Mouse (Mus musculus): Measurements from ENCODE around the gene Sgip1.

Gene Sgip1

DNA sequence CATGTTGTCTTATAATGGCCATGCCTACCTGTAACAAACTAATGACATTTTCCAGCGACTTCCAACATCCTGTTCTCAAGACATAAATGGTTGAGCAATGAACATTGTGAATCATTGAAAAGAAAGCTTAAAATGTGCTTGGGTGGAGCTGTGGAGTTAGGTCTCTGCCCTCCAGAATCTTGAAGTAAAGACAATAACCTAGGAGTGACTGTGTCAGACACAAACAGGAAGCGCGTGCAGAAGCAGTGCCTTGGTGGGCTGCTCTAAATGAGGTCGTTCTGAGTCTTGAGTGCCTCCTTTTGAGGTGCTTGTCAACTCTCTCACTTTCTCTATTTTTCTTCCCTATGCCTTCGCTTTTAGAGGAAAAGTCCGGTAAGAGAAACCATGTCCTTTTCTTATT, 159.1 kb downstream of the Sgip1 start:
- no peak for DNase-seq

DNA sequence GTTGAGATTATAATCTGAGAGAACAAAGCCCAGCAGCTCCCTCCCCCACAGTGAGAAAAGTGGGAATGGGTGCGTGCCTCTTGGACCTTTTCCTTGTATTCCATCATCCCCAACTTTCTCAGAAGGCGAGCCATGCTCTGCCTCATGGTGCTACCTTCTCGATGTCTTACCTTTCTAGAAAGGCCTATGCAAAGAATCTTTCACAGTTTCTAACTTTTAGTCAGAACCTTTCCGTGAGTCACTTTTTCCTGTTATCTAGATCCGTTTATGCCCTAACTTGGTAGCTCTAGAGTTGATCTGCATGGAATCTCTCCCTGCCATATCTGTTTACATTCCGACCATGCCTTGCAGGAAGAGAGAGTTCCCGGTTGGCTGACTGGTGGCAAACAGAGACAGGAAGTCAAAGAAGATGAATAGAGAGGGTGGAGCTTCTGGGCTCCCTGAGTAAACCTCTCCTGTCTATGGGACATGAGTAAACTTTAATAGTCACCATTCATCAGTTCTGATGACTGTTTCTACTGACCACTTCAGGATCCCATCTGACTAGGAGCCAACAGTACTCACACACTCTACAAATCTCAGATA, 166.8 kb downstream of the Sgip1 start:
- no peak for DNase-seq

DNA sequence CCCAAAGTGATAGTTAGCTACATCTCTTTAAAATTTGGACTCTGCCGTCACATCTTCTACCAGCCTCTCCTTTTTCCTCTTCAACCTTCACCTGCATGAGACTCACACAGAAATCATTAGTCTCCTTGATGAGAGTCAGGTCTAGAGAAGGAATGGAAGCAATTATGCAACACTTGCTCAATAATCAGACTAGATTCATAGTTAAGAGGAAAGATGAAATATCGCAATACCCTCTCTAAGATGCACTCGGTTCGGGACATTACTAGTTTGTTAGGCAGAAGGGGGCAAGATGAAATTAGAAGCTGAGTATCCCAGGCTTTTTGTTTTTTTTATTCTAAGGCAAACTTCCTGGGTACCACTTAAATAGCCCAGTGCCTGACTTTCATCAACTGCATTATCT, 169.1 kb downstream of the Sgip1 start:
- DNase-seq: no peak

DNA sequence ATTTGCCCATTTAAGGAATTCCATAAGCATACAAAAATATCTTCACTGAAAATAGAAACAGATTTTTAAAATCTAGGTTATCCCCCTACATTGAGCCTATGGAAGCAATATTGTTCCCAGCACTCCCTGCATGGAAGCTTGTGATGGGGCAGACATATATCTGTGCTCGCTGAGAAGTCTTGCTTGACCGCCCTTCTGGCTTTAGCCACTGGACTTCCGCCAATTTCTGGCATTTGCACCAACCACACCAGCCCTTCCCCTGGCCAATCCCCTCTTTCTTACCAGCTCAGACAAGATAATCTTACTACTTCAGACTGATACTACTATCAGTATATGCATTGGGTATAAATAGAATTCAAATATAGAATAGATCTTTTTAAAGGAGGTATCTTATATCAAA, 172.1 kb downstream of the Sgip1 start:
- no peak for DNase-seq

DNA sequence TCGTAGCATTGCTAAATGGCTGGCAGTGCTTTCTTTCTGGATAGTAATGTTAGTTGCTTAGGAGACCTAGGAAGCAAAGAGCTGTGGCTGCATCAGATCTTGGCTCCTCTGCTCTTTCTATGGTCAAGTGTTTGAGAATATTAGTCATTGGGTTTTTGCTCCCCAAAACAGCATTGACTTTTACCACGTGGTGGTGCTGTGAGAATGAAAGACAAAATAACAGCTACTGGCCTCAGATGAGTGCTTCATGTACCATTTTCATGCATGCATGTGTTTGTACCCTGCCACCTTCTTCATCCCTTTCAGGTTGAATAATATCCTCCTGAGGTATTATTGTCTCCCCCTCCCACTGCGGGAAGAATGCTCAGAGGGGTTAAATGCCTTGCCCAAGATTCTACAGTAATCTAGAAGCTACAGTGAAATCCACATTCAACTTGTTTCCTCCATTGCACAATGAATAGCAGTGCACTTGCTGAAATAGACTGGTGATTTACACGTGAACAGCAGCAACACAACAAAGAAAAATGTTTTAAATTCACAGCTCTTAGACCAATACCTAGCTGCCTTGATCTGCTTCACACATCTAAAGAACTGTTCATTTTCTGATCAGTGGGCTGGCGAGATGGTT, 172.7 kb downstream of the Sgip1 start:
- no peak for DNase-seq

DNA sequence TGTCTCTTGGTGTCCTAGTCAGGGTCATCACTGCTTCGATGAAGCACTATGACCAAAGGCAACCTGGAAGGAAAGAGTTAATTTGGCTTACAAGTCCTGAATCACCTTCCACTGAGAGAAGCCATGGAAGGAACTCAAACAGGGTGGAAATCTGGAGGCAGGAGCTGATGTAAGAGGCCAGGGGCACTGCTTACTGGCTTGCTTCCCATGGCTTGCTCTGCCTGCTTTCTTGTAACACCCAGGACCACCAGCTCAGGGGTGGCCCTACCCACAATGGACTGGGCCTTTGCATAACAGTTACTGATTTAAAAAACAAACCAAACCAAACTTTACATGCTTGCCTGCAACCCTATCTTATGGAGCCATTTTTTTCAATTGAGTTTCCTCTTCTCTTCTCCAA, 177.1 kb downstream of the Sgip1 start:
- no peak for DNase-seq

DNA sequence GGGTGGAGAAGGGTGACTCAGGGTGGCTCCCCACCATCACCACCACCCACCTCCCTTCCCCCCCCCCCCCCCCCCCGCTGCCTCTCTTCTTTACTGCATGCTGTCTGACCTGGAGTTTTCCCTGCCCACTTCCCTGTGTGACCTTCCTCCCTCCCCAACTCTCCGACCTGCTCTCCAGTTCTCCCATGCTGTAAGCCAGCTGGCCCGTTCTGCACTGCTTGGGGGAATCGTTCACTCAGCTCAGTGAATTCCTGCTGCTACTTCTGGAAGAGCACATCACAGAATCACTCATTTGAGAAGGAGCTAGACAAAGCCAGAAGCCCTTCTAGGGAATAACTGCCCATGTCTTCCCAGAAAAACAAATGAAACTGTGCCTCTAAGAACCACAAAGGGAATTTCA, 188.4 kb downstream of the Sgip1 start:
- DNase-seq: no peak

DNA sequence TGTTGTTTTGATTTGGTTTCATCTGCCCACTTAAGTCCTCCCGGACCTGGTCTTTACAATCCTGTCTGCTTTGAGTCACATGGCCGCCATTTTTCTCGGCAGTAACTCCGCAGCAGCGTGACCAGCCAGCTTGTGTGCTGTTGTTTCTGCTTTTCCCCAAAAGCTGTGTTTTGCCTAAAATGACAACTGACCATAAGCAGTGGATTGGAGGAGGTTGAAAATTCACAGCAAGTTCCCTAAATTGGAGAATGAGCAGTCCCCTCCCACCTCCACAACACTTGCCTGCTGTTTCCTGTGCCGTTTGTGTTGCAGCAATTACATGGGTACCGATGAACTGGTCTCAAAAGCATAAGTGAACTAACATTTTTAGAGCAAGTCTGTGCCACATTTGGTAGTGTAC, 189.6 kb downstream of the Sgip1 start:
- no peak for DNase-seq

DNA sequence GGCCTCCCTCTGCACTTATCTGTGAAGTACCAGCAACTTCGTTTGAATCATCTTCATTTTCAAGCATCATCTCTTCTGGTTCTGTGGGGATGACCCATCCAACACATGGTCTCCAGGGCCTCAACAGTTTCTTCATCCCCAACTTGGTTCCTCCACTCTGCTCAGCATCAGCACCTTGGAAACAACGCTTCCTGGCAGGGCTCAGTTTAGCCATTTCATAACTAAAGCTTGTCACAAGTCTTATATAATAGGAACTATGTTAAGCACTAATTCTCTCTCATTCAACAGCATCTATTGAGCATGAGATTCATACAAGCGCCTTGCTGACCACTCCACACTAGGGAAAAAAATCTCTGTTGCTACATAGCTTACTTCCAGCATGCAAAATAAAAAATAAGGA, 199.2 kb downstream of the Sgip1 start:
- DNase-seq: no peak

DNA sequence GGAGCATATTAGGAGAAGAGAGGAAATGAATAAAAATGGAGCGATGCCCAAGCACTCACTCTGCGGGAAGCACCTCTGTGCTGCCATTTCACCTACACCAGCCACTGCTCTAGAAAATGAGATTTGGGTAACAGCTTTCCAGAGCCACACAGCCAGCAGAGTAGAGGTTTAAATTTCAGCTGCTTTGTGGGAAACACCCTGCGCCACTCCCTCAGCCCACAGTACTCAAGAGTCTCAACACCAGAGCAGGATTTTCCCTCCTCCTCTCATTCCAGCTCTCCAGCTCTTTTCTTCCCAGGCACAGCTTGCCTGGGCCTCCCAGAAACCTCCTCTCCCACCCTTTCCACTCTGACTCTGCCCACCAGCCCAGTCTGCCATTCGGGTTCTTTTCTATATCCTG, 199.6 kb downstream of the Sgip1 start:
- DNase-seq: no peak

DNA sequence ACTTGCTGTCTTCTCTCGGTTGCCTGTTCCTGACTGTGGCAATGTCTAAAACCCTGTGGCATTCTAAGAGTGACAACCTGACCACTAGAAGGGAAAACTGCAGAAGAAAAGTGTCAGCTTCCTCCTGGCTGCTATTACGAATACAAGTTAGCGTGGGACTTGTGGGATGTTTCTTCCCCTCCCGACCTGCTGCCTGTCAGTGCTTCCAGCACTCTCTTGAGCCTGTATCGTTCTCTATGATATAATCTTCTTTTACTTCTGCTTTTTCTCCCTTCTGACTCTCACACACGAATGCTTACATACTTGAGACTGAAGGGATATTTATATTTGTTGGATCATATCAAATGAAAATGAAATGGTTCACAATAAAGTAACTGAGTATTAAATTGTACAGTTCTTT, 203.2 kb downstream of the Sgip1 start:
- no peak for DNase-seq

DNA sequence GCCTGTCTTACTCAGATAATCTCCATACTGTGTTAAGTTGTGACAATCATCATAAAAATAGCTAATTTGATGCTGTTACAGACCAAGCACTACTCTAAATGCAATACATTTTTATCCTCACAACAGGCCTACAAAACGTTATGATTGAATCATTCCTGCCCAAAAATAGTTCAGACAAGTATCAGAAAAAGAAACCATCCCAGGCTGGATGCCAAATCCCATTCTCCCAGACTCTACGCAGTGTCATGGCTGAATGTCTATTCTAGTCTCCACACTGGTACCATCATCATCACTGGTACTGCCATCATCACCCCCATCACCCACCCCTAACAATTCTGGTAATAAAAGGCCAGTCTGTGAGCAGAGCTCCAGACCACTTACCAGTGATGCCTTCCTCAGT, 211.4 kb downstream of the Sgip1 start:
- no peak for DNase-seq

DNA sequence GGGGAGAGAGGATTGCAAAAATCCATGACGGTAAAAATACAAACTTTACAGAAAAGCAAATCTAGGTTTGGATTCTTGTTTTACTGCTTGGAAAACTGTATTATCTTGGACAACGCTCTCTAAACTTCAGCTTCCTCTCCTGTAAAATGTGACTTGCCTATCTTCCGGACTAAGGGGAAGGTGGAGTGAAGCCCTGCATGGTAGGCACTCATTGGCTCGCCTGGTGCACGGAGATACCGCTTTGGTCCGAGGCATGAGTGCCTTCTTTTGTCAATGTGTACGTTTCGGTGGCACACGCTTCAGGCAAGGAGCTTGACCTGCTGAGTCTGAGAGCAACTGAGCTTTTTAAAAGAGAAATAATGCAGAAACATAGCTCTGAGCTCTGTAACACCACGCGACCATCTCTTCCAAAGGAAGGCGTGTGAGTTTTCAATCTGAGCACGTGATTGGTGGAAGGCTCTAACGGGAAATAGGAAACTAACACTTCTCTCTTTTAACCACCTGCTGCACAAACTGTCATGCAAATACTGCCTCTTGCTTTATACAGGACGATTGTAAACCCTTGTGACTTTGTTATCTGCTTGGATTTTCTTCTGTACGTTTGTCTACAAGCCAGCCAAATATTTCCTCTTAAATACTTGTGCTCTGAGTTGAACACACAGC, 214.3 kb downstream of the Sgip1 start:
- no peak for DNase-seq

DNA sequence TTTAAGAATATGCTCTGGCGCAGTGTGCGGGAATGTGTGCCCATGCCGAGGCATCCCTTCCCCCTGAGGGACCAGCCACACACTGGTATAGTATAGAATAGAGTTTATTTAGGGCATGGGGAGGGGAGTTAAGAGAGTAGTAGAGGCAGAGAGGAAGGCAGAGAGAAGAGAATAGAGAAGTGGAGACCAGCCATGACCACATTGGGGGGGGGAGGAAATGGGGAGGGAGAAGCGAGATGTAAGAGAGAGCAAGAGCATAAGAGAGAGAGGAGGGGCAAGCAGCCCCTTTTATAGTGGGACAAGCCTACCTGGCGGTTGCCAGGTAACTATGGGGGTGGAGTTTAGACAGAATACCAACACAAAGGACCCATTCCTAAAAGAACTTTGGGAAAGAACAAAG, 218.3 kb downstream of the Sgip1 start:
- DNase-seq: no peak

DNA sequence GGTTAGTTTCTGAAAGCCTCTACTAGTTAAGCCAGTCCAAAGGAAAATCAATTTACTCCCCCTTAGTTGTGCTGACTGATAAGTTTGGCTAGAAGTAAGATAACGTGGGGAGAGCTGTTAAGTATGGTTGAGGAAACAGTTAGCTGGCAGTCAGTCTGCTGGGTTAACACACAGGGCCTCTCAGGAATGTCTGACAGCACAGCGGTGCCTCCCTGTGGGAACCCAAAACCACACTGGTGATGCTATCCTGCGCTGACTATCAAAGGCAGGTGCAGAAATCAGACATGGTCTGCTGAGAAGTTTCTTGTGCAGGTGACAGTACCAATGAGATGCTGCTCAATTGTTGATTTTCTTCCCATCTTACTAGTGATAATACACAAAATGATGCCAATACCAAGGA, 223.1 kb downstream of the Sgip1 start:
- DNase-seq: no peak

DNA sequence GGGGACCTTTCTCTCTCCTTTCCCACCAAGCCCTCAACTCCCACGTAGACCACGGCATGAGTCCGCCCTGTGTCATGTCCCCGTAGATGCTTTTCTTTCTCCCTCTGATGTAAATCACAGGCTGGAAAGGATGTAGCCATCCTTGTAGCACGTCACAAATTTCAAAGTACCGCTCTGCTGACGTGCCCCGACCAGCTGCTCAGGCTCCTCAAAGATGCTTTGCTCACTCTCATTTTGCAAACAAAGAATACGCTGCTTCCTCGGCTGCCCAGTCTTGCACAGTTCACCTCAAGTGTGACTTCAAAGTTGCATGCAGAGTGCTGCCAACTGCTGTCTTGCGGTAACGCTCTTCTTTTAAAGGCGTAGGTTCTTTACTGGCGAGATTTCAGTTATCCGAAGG, 226.7 kb downstream of the Sgip1 start:
- no peak for DNase-seq

DNA sequence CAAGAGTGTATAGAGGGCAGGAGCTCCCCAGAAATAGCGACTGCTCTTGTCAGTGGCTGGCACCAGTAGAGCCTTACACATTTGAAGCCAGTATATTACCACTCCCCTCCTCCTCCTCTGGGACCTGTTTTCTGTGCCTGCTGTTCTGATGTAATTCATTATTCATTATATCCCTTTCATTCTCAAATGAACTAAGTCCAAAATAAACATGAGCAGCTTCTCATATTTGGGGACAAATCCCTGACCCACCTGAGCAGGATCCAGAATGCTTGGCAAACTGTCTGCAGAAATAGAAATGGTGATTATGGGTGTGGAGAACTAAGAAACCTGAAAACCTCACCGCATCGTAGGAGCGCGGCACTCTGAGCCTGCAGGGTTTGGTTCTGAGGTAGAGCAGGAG, 228.5 kb downstream of the Sgip1 start:
- DNase-seq: no peak

DNA sequence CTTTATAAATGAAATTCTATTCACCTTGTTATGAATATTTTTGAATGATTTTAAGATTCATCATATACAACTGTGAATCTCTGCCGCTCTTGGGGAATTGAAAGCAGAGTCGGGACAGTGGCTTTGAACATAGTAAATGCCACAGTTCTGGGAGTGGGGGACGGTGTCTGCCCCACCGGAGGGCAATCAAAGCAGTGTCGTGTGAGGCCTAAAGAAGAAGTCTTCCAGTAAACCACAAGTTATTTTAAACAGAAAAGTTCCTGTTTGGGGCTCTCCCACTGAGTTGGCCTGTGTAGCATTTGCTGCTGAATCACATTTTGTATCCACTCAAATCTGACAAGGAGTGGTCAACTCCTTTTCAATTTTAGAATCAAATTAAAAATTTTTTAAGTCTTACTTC, 230.1 kb downstream of the Sgip1 start:
- DNase-seq: no peak

DNA sequence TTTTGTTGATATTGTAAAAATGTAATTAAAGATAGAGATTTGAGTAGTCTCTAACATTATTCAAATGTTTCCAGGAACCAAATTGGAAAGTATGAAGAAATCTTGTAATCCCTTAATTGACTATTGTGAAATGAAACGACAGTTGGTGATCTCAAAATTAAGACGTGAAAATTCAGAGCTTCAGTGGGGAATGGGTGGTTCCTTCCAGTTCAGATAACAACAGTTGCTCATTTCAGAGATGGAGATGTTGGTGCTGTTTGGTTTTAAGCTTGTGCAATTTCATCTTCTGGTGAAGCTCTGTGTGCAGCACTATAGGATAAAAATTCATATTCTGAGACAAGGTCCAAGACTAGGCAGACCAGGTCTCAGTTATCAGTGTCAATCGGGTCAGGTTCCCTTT, 231.0 kb downstream of the Sgip1 start:
- no peak for DNase-seq

DNA sequence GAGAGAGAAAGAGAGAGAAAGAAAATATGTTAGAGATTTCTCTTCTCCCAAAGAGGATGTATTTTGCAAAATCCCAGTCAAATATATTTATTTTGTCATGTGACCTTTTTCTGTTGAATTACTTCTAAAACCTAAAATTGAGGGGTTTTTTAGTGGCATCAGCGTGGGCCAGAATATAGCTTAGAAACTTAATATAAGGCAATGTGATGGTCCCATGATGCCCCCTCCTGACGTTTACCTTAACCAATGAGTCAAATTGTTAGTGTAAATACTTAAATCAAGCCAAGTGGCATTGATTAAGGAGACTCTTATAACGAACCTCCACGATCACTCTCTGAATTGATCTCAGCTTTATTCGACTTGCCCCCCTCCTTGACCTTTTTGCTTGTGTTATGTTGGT, 233.1 kb downstream of the Sgip1 start:
- no peak for DNase-seq

DNA sequence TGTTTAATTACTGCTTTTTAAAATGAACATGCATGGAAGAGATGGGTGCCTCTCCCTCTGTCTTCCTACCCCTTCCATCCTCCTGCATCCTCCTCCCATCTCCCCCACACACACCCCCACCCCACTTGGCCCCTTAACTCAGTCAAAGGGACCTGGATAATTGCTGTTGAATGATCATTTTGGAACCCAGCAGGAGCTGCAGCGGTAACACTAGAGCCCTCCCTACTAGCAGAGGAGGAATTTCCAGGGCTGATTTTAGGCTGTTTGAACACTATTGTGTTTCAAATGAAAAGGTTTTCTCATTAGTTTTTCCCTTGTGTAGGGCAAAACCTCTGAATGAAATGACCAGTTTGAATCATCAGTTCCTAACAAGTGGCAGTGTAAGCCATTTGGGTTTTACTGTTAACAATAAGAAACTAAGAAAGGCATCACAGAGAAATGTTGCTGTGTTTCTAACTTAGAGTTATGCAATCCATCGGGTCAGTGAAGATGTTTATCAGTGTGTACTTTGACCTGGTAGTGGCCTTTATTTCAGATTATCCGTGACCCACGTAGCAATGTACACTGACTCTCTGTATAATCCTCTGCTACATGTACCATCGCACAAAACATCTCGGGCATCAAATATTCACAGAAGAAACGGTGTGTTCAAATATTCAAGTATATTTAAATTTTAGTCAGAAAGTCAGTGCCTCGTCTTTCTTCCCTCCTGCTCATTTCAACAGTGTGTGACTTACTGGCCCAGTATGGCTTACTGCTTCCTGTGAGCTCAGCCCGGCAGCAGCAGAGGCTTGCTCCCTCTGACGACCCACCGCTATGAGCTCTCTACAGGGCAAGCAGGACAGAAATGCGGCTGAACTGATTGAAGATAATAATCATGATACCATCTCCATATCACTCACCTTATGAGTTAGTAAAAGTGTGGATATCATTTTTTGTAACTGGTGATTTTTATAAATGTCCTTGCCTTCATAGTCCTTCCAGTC, 235.5 kb downstream of the Sgip1 start:
- no peak for DNase-seq

DNA sequence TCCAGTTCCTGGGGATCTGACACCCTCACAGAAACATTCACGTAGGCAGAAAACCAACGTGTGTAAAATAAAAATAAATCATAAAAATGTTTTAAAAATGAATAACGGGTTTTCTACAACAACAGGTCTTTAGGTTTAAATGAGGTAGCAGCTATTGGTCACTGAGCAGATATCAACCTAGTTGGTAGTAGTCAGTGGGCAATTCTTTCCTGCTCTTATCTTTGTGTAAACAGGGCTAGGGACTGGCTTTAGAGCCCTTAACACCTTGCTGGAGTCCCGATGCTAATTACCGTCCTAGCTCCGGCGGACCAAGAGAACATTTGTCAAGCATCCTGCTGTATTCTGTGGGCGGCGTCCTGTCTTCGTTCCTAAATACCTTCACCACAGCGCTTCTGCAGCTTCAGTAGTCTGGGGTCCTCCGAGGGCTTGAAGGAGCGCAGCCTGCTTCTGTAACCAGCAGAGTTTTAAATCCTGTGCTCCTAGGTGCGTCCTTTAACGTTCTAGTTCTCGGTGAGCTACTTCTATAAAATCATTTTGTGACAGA, 236.8 kb downstream of the Sgip1 start:
- DNase-seq: no peak

DNA sequence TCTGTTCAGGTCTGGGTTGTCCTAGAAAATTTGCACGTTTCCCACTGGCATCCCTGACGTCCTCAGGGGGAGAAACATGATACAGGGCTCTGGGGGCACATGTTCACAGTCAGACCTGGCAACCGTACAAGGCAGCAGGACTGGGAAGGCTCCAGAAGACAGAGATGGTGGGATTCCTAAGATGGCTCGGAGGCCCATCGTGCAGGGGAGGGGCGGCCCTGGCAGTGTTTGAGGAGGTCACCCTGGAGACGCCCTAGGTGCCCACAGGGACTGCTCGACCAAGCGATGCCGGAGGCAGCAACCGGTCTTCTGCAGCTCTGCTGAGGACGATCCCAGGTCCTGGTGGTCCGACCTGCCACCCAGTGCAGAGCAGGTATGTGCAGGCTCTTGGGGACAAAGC, 237.3 kb downstream of the Sgip1 start, which contains the start of gene Tctex1d1:
TSS of gene Tctex1d1 (plus strand) at position 167 of the 400 bp plus-strand sequence.
- DNase-seq: peak; percentile 11
